Comparison of ENCODE assay signal across 8 mouse cellular contexts in the genomic region with DNA sequence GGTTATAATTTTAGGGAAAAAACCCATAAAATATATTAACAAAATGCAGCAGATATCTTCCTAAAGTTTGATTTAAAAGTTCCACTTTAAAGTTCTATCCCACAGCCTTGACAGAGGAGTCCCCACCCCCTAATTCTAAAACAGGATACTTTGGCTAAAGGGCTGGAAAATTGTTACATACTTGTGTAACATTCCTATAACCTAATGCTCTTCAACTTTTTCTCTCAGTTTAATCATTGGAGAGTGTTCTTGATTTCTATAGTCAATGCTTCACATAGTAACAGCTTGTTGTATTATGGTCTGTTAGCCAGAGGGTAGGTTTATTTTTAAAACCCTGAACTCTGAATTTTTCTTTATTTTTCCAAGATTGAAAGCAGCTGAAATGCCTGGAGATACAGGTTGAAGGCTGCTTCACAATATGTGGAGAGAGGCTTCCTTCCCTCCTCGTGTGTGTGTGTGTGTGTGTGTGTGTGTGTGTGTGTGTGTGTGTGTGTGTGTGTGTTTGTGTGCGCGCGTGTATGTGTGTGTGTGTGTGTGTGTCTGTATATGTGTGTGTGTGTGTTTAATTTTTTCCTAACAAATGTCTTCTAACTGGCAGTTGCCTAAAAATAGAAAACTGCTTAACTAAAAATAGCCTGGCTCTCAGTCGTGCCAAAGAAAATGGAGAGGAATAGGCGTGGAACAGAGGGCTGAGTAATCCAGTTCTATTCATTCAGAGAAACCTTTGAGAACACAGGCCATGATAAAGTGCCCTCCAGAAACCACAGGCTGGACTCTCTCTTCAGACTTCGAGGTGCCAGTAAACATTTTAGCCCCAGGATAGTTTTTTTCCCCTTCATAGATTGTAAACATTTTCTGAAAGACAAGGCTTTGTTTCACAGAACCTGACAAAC.
DNase-seq lines count a peak whose midpoint lies in the region; ATAC-seq and TF ChIP-seq lines count a peak whose summit lies in the region.
"Had no signal": no experiment of that assay in that cellular context is flagged by ENCODE, and none has a peak within 500 bp of the region (broad histone marks: within the 10 kb centered on the region; RNA-seq: fewer than 3 reads in every experiment).

No protein-coding gene starts in this region.

- H3K9ac ChIP-seq in liver, postnatal 0 days (replicated peaks), result no peak overlapping the region
- H3K9ac ChIP-seq in stomach, embryonic 15.5 days, result no peak overlapping the region
- H3K9ac ChIP-seq: neural tube, embryonic 12.5 days had no signal

- no peaks in the 10 kb centered on the region for H3K36me3 ChIP-seq in heart, embryonic 10.5 days
- no peaks in the 10 kb centered on the region for H3K36me3 ChIP-seq in liver, postnatal 0 days (replicated peaks; ENCODE audit: insufficient read depth, low read length)
- H3K36me3 ChIP-seq in stomach, embryonic 15.5 days, result no peaks in the 10 kb centered on the region
- H3K36me3 ChIP-seq: neural tube, embryonic 12.5 days had no signal

- peak; percentile 38; the same call in 1 of the 2 replicates for ATAC-seq in liver, postnatal 0 days
- peak; percentile 89 for ATAC-seq in stomach, embryonic 15.5 days (ENCODE audit: insufficient read depth, low FRiP score, low read depth)

- 24% methylated on average over 6 of the region's 7 CpGs for WGBS in heart, embryonic 10.5 days
- 36% methylated on average over 7 of the region's 7 CpGs for WGBS in liver, postnatal 0 days (ENCODE audit: insufficient replicate concordance)
- WGBS in stomach, embryonic 15.5 days, result 17% methylated on average over 7 of the region's 7 CpGs

- H3K4me1 ChIP-seq in heart, embryonic 10.5 days, result peaks cover 18% of the 10 kb centered on the region
- no peaks in the 10 kb centered on the region; the same call in 1 of the 2 replicates for H3K4me1 ChIP-seq in liver, postnatal 0 days (ENCODE audit: insufficient read depth)
- H3K4me1 ChIP-seq in stomach, embryonic 15.5 days, result no peaks in the 10 kb centered on the region

- no peak overlapping the region for H3K4me2 ChIP-seq in liver, postnatal 0 days (ENCODE audit: low read depth, low read length)
- 0 out of 2 replicates have a peak overlapping the region, but pooled peaks have one; percentile 25 for H3K4me2 ChIP-seq in stomach, embryonic 15.5 days

- no peaks in the 10 kb centered on the region for H3K9me3 ChIP-seq in heart, embryonic 10.5 days
- H3K9me3 ChIP-seq in liver, postnatal 0 days (ENCODE audit: low read length), result no peaks in the 10 kb centered on the region
- no peaks in the 10 kb centered on the region for H3K9me3 ChIP-seq in stomach, embryonic 15.5 days
- H3K9me3 ChIP-seq: neural tube, embryonic 12.5 days had no signal

- H3K4me3 ChIP-seq in heart, embryonic 10.5 days, result peak overlapping the region; percentile 29; the same call in 1 of the 2 replicates
- no peak overlapping the region for H3K4me3 ChIP-seq in liver, postnatal 0 days (ENCODE audit: low read depth, low read length)
- H3K4me3 ChIP-seq in stomach, embryonic 15.5 days (replicated peaks), result no peak overlapping the region
- H3K4me3 ChIP-seq: neural tube, embryonic 12.5 days had no signal

- no peak for TF ChIP-seq EP300 in liver, postnatal 0 days (IDR thresholded peaks at IDR 0.05; ENCODE audit: low read depth)

- peak; percentile 19 for DNase-seq in retina, postnatal 1 day
- no peak for DNase-seq in retina, embryonic 14.5 days (ENCODE audit: low spot score)
- peak; percentile 49 to 53 for DNase-seq in cerebellum, postnatal 14 days
- DNase-seq in heart, embryonic 10.5 days (ENCODE audit: low spot score), result peak; percentile 77
- DNase-seq in liver, postnatal 0 days, result no peak
- DNase-seq in thymus, postnatal 14 days, result no peak

- H3K27ac ChIP-seq in heart, embryonic 10.5 days, result peak overlapping the region; percentile 85
- no peak overlapping the region for H3K27ac ChIP-seq in liver, postnatal 0 days (ENCODE audit: low read depth)
- peak overlapping the region; percentile 82 for H3K27ac ChIP-seq in stomach, embryonic 15.5 days
- H3K27ac ChIP-seq: neural tube, embryonic 12.5 days had no signal

- no peaks in the 10 kb centered on the region for H3K27me3 ChIP-seq in heart, embryonic 10.5 days (ENCODE audit: insufficient read depth, poor library complexity, severe bottlenecking)
- H3K27me3 ChIP-seq in liver, postnatal 0 days (ENCODE audit: insufficient read depth, low read length), result no peaks in the 10 kb centered on the region
- no peaks in the 10 kb centered on the region for H3K27me3 ChIP-seq in stomach, embryonic 15.5 days (replicated peaks)
- H3K27me3 ChIP-seq: neural tube, embryonic 12.5 days had no signal

- no peak for TF ChIP-seq CTCF in liver, postnatal 0 days (IDR thresholded peaks at IDR 0.05; ENCODE audit: low read depth)

Comparison
In these comparisons a context has a peak if more than half of its experiments do, and no peak if none do; other contexts are left out.
1. DNase-seq: peak in retina, postnatal 1 day (single experiment), cerebellum, postnatal 14 days (2 of 2) and heart, embryonic 10.5 days (single experiment); none in retina, embryonic 14.5 days (single experiment), liver, postnatal 0 days (single experiment) and thymus, postnatal 14 days (single experiment).